In the genomic region with DNA sequence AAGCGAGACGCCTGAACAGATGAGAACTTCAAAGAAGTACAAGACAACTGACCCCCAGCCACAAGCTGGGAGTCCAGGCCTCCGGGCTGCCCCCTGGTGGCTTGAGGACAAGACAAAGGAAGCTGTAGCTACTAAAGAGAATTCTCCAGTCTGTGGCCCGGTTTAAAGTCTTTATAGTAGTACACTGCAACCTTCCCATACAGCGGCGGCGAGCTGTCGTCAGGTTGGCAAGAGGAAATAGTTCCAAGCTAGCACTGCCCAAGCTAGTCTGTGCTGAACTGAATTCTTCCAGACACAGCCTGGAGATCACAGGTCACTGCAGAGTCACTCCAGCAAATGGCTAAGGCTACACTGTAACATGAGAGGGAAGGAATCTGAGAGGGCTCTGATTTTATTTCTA, we compare ENCODE assay signal across 9 mouse cellular contexts. TPM values are rescaled to one million over a fixed set of nuclear protein-coding genes. Genes with fewer than 3 reads are reported as not detected.
A peak's percentile ranks its signal among the peaks of the same experiment; 100 is the strongest.
DNase-seq lines count a peak whose midpoint lies in the region; ATAC-seq and TF ChIP-seq lines count a peak whose summit lies in the region.
"Had no signal": no experiment of that assay in that cellular context is flagged by ENCODE, and none has a peak within 500 bp of the region (broad histone marks: within the 10 kb centered on the region; RNA-seq: fewer than 3 reads in every experiment).

No protein-coding gene starts in this region.

- no peak overlapping the region for H3K4me3 ChIP-seq in forebrain, embryonic 12.5 days (replicated peaks)
- no peak overlapping the region for H3K4me3 ChIP-seq in liver, postnatal 0 days (ENCODE audit: low read depth, low read length)
- H3K4me3 ChIP-seq: midbrain, embryonic 12.5 days had no signal

- no peaks in the 10 kb centered on the region for H3K9me3 ChIP-seq in forebrain, embryonic 12.5 days
- no peaks in the 10 kb centered on the region for H3K9me3 ChIP-seq in liver, postnatal 0 days (ENCODE audit: low read length)
- H3K9me3 ChIP-seq: midbrain, embryonic 12.5 days had no signal

- peak; percentile 46 for TF ChIP-seq CTCF in liver, postnatal 0 days (IDR thresholded peaks at IDR 0.05; ENCODE audit: low read depth)

- 0 out of 2 replicates have a peak, but pooled peaks cover 5% of the 10 kb centered on the region for H3K4me1 ChIP-seq in forebrain, embryonic 12.5 days
- no peaks in the 10 kb centered on the region for H3K4me1 ChIP-seq in liver, postnatal 0 days (ENCODE audit: insufficient read depth)
- H3K4me1 ChIP-seq: midbrain, embryonic 12.5 days had no signal

- no peak overlapping the region for H3K9ac ChIP-seq in forebrain, embryonic 12.5 days
- H3K9ac ChIP-seq in liver, postnatal 0 days (replicated peaks), result no peak overlapping the region
- H3K9ac ChIP-seq: midbrain, embryonic 12.5 days had no signal

- 55% methylated on average over 8 of the region's 8 CpGs for WGBS in forebrain, embryonic 12.5 days
- 83% methylated on average over 8 of the region's 8 CpGs for WGBS in liver, postnatal 0 days (ENCODE audit: insufficient replicate concordance)

- H3K36me3 ChIP-seq in forebrain, embryonic 12.5 days (replicated peaks), result peaks cover 87% of the 10 kb centered on the region
- H3K36me3 ChIP-seq in liver, postnatal 0 days (replicated peaks; ENCODE audit: insufficient read depth, low read length), result peaks cover 70% of the 10 kb centered on the region

- TF ChIP-seq EP300 in liver, postnatal 0 days (IDR thresholded peaks at IDR 0.05; ENCODE audit: low read depth), result no peak

- H3K27me3 ChIP-seq in forebrain, embryonic 12.5 days, result no peaks in the 10 kb centered on the region
- no peaks in the 10 kb centered on the region for H3K27me3 ChIP-seq in liver, postnatal 0 days (ENCODE audit: insufficient read depth, low read length)
- H3K27me3 ChIP-seq: midbrain, embryonic 12.5 days had no signal

- no peak overlapping the region for H3K4me2 ChIP-seq in forebrain, embryonic 12.5 days
- H3K4me2 ChIP-seq in liver, postnatal 0 days (ENCODE audit: low read depth, low read length), result no peak overlapping the region
- H3K4me2 ChIP-seq: midbrain, embryonic 12.5 days had no signal

- H3K27ac ChIP-seq in forebrain, embryonic 12.5 days, result 0 out of 2 replicates have a peak overlapping the region, but pooled peaks have one; percentile 5
- no peak overlapping the region for H3K27ac ChIP-seq in liver, postnatal 0 days (ENCODE audit: low read depth)
- H3K27ac ChIP-seq: midbrain, embryonic 12.5 days had no signal

- DNase-seq in left cerebral cortex, adult 18-20 months (ENCODE audit: low spot score in 2 of 2), result peak; percentile 56 to 60
- DNase-seq in left cerebral cortex, adult 8-10 months (ENCODE audit: low spot score in 2 of 2), result no peak
- DNase-seq in adrenal gland, postnatal 10 days, result peak; percentile 75
- DNase-seq in induced T-regulatory cell, adult 2 months (ENCODE audit: low read depth), result peak; percentile 9
- DNase-seq in liver, postnatal 0 days, result peak; percentile 41
- peak; percentile 25 for DNase-seq in retina, postnatal 7 days (ENCODE audit: low read depth, low spot score)
- no peak for DNase-seq in natural killer cell, adult 2 months (ENCODE audit: low spot score in 2 of 2)

- ATAC-seq in forebrain, embryonic 12.5 days (ENCODE audit: low FRiP score), result no peak
- no peak for ATAC-seq in liver, postnatal 0 days

RNA-seq across cellular contexts. Expression of a gene that starts 52.0 kb away (rescaled TPM):
- total RNA-seq in left cerebral cortex, adult 18-20 months (2021), result 10 to 100 TPM; 37.0 to 38.2 TPM
- 10 to 100 TPM; 39.3 to 42.8 (median 40.4) TPM for total RNA-seq in left cerebral cortex, adult 8-10 months (2022)
- total RNA-seq in adrenal gland, postnatal 10 days (2021), result 10 to 100 TPM; 49.4 to 56.8 TPM
- 66.4 and 67.3 TPM in 2 replicates for polyA plus RNA-seq in forebrain, embryonic 12.5 days (2016; fragmentation: Nextera tagmentation; extraction: Ambion mirVana)
- 10.2 and 11.7 TPM in 2 replicates for polyA plus RNA-seq in liver, postnatal 0 days (2015; fragmentation: Nextera tagmentation; extraction: Ambion mirVana)

Comparison
In these comparisons a context has a peak if more than half of its experiments do, and no peak if none do; other contexts are left out.
1. DNase-seq: peak in left cerebral cortex, adult 18-20 months (2 of 2), adrenal gland, postnatal 10 days (single experiment), induced T-regulatory cell, adult 2 months (single experiment), liver, postnatal 0 days (single experiment) and retina, postnatal 7 days (single experiment); none in left cerebral cortex, adult 8-10 months (0 of 2) and natural killer cell, adult 2 months (0 of 2).